Mouse (Mus musculus): ENCODE data around the gene Pear1.

Gene Pear1

DNA sequence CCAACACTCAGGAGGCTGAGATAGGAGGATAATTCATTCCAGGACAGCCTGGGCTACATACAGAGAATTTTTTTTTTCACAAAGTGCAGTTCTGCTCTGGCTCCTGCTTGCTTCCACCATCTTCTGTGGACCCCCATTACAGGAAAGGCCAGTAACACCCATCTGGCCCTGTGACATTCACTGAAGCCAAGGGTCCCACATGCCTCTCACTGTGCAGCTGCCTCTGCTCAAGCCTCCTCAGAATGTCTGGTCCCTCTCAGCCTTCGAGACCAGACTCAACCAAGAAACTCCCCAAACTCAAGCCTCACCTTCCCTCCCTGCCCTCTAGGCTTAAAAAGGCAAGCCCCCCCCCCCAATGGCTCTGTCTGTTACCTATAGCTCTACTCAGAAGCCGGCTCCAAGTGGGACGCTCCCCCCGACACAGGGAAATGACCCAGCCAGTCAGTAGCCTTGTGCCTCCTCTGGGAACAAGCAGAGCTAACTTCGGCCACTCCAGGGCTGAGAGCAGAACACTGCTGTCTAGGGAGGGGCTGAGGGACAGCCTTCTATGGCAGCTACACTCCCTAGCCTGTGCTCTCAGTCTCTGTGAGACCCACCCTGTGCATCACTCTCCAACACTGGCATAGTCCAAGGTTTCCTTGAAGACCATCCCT, 58.3 kb downstream of the Pear1 start:
- in situ Hi-C loops (cut with MboI, MseI) = no loop called here

DNA sequence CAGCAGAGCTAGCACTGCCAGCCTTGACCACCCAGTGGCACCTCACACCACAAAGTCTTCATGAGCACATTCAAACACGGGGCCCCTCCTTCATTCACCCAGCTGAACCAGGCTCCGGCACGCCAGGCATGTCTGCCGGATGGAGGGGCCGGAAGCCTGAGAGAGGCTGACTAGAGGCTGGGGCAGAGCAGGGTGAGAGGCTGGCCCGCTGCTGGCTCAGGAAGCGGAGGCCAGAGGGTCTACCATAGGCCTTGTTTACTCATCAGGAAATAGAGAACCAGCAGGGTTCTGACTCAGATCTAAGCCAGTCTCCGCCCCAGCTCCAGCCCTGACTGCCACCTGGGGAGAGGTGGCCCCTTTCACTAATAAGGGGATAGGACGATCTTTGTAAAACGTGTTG, 59.0 kb downstream of the Pear1 start:
- in situ Hi-C loops (cut with MboI, MseI) = no loop called here

DNA sequence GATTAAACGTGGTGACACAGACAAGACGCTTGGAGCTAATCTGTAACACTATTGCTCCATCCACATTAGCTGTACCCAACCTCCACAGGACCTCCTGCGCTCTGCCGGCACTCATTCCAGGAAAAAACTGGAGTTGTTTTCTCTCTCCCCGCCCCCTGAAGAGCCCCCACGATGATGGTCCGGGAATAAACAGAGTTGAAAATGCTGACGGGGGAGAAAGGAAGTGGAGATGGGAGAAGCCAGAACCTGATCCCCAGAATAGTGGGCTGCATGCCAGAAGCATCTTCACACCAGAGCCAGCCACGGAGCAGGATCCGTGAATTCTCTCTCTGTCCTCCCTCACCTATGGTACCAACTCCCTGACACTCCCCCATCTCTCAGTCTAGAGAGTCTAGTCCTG, 59.6 kb downstream of the Pear1 start:
- in situ Hi-C loops (cut with MboI, MseI) = no loop called here

DNA sequence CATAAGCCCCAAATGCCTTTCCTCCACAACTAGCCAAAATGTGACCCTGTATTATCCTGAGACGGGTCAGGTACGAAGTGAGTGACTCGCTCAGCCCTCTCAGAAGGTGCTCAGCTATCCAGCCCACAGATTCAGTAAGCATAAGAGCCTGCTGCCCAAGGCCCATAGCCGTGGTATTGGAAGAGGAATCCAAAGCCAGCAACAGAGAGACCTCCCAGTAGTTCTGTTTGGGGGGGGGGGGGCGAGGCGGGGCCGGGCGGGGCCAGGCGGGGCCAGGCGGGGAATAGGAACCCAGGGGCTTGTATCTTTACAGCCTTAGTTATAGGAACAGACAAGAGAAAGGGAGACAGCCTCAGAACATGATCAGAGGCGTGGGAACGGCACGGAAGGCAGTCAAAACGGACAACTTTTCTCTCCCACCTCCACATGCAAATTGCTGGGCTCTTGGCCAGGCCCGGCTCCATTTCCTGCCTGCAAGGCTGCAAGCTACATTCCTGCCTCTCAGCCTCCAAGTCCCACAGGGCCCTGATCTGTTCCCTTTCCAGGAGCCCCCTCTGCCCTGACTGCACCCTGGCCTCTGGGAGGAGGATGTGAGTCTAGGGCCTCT, 60.3 kb downstream of the Pear1 start:
- in situ Hi-C loops (cut with MboI, MseI) = no loop called here

DNA sequence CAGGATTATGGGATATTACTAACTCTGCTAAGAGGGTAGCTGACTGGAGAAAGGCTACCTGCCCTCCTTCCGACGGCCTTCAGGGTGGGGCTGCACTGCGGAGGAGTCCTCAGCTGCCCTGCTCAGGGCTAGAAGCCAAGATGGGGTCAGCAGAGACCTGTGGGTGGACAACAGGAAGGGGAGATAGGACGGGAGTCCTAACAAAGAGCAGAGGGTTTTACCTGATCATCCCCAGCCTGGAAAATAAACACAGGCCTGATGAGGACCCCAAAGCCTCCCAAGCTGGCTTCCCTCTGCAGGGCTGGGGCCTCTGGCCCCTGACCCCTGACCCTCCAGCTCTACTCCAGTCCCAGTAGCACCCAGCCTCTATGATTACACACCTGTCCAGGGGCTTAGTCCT, 60.9 kb downstream of the Pear1 start:
- in situ Hi-C loops (cut with MboI, MseI) = no loop called here

DNA sequence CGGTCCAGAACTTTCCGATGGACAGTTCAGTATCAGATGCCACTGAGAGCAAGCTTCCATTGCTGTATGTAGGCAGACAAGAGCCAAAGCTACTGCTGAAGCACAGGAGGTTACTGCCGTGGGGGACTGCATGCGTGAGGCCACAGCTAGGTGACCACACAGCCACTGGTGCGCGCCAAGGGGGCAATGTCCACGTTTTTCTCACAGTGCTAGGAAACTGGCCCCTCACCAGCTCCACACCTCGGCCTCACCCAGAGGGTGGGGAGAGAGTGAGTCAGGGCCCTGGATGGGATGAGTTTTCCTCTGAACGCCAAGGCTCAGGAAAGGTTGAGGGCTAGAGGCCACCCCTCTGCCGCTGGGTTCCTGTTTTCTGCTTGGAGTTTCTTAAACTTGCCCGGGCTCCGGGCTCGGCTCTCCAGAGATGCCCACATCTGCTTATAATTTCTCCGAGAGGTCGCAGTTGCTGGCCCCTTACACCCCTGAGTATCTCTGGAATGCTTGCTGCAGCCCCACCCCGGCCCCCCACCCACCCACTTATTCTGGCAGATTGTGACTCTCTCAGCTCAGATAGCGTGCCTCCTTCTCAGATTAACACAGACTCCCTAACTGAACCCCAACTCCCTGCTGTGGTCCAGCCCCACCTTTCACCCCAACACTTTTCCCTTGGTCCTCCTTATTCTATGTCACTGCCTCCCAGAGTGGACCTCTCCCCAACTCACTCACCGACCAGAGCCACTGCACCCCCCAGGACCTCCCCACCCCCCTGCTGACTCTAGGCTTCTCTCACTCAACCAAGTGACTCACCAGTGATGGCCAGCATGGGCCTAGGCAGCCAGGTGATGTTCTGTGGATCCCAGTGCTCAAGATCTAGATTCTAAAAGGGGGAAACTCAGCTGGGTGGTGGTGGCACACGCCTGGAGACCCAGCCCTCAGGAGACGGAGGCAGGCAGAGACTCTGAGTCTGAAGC, 62.4 kb downstream of the Pear1 start:
- in situ Hi-C loops (cut with MboI, MseI) = no loop called here

DNA sequence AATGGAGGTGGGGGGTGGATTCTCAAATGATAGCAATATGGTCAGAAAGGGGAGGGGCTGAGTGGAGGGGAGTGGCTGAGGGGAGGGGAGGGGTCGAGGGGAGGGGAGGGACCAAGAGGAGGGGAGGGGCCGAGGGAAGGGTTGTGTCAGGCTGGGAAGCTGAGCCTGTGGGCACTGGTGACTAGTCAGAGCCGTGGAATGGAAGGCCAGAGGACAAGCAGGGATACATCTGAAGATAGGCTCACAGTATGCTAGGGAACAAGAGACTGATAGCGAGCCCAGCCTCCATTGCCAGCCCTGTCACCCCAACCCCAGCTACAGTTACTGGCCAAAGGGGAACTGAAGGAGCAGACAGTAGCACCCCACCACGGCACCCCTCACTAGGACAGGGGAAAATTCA, 65.5 kb downstream of the Pear1 start:
- in situ Hi-C loops (cut with MboI, MseI) = no loop called here

DNA sequence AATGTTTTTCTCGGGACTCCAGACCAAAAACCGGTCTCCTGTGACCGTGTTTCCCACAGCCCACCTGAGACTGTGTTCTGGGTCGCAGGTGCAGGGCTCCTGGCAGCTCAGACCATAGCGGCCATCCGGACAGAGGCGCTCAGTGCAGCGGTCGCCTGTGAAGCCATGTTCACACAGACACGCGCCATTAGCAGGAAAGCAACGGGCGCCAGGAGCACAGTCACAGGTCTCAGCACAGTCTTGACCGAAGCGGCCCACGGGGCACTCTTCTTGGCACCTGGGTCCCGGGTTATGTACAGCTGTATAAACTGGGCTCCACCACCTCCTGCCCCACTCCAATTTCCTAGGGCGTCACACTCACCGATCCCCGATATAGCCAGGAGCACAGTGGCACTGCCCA, 67.6 kb downstream of the Pear1 start:
- in situ Hi-C loops (cut with MboI, MseI) = no loop called here

DNA sequence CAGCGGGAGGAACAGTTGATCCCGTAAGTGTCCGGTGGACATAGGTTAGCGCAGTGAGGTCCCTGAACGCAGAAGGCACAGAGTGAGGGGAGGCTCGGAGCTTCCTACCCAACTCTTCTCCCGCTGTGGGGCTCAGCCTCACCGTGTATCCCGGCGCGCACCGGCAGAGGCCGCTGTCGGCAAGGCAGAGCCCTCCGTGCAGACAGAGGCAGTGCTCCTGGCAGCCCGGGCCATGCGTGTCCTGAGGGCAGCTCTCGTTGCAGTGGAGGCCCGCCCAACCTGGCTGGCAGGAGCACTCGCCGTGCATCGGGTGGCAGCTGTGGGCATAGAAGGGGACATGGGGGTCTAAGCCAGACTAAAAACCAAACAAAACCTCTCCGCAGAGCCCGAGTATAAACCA, 68.1 kb downstream of the Pear1 start:
- in situ Hi-C loops (cut with MboI, MseI) = no loop called here

DNA sequence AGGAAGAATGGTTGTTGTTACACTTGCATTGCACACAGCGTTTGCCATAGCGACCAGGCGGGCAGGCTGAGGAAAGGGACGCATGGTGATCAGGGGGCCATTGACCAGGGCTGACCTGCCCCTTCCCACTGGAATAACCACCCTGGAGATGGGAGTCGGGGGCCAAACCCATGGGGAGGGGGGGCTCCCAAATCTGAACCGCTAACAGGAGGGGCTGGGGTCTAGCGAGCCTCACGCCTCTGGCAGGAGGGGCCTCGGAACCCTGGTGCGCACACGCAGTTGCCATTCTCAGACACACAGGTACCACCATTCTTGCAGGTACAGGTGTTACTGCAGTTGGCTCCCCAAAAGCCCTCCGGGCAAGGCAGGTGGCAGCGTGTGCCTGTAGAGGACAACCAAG, 70.3 kb downstream of the Pear1 start:
- in situ Hi-C loops (cut with MboI, MseI) = no loop called here

DNA sequence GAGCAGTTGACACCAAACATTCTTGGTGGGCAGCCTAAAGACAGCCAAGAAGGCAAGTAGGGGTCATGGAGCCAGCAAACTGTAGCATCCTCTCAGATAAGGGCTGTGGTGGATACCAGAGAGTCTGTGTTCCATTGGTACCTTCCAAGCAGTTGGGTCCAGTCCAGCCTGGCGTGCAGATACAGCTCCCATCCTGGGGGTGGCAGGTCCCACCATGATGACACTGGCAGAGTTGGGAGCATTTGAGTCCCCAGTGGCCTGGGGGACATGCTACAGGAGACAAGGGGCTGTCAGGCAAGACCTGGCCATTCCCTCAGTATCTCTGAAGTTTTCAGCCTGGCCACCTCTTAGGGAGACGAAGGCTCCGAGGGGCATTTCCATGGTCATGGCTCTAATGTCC, 71.5 kb downstream of the Pear1 start:
- in situ Hi-C loops (cut with MboI, MseI) = no loop called here

DNA sequence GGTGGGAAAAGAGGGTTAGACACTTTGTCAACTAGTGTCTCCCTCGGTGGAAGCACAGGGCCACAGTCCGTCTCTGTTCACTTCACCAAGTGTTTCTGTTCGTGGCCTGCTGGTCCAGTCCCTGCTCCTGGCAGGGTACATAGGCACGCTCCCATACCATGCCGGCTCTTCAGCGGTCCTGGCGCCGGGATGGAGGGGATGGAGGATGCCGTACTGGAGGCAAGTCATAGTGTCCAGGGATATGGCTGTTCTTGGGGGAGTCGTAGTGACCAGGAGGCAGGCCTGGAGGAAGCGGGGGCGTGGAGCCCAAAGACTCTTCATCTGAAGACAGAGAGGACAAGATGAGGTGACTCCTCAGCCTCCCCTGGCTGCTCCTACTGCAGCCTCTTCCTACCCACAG, 74.1 kb downstream of the Pear1 start:
- in situ Hi-C loops (cut with MboI, MseI) = no loop called here

DNA sequence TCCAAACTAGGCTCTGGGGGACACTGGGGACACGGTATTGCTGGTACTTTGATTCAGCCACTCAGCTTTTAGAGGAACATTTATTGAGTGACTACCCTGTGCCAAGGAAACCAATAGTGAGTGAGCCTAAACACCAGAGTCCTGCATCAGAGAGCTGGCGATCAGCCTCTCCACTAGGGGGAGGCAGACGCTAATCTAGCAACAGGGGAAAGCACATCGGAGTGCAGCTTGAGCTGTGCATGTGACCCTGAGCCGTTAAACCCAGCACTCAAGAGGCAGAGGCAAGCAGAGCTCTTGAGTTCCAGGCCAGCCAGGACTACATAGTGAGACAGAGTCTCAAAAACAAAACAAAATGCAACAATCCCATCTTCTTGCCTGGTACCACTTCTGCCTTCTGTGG, 75.1 kb downstream of the Pear1 start:
- in situ Hi-C loops (cut with MboI, MseI) = no loop called here

DNA sequence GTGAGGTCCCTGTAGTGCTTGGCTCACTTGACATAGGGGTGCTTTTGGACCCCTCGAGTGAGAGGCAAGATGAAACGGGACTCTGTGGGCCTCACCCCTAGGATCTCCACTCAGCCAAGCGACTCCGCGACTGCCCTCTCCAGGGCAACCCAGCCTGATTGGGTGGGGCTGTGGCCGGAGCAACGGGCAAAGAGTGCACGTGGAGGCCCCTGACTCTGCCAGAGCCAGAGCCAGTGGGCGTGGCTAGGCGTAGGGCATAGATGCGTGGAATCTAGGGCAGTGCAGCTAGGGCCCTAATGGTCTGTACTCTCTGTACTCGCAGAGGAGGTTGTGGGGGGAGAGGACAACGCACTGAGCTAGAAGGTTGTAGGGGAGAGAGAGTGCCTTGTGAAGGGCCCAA, 75.7 kb downstream of the Pear1 start, which contains the start of gene Lrrc71:
TSS of gene Lrrc71 (minus strand) at position 195 of the 400 bp plus-strand sequence.
- in situ Hi-C loops (cut with MboI, MseI) = no loop called here

DNA sequence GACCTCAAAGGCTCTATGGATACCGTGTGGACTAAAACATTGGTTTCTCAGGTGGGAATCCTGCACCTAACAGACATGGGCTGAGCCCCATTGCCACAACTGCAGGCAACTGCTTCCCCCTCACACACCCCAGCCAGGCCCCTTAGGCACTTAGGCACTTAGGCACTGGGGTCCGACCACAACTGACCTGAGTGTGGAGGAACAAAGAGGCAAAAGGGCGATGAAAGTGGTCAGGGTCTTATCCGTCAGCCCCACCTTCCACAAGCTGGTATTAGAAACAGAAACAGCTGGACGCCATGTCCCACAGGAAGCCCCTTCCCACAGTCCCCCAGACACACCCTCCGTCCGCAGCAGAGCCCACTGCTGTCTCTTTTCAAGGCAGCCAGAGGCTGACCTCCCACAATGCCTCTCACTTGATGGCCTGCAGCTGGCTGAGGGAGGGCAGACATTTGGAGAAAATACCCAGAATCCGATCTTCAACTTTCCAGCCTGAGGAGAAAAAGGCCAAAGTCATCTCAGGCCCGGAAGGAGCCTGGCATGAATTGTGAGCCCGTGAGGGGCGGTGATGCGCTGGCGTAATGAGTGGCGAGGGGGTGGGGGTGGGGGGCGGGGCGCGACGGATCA, 79.0 kb downstream of the Pear1 start:
- in situ Hi-C loops (cut with MboI, MseI) = no loop called here

DNA sequence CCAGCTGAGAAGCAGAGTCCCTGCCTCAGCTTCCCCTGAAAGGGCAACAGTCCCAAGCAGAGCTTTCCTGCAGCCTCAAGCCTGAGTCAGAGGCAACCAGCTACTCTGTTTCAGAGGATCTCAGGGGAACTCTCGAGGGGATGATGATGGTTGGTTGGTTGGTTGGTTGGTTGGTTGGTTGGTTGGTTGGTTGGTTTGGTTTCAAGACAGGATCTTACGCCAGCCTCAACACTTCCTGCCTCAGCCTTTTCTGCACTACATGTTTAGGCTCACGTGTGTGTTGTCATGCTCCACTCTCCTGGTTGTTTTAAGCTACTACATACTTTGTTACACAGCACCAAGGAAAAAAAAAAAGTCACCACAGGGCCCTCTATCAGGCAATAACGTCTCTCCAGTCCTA, 80.2 kb downstream of the Pear1 start:
- in situ Hi-C loops (cut with MboI, MseI) = no loop called here

DNA sequence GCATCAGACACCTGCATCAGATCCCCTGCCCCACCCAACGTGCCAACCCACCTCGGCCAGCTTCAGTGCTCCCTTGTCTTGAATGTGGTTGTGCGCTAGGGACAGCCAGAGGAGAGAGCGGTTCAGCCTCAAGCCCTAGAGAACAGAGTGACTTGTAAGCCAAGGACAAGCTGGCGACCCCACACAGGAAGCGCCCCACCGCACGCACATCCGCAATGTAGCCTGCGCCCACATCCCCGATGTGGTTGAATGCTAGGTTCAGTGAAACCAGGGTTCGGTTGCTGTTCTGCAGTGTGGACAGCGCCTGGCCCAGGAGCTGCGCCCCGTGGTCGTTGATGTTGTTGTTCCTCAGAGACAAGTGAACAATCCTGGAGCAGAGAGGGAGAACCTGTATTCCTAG, 81.4 kb downstream of the Pear1 start:
- in situ Hi-C loops (cut with MboI, MseI) = no loop called here

DNA sequence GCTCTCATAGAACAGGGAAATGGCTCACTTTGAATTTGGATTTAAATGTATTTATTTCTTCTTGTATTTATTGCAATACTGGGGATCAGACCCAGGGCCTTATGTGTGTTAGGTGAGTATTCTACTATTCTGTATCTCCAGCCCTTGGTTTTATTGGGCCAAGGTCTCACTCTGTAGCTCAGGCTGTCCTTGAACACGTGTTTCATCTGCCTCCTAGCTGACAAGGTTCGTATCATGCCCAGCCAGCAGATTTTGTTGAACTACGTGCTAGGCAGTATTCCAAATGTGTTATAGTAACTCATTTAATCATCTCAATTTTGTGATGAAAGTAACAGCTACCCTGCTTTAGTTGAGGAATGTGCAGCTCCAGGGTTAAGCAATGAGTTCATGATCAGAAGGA, 82.1 kb downstream of the Pear1 start:
- in situ Hi-C loops (cut with MboI, MseI) = no loop called here

DNA sequence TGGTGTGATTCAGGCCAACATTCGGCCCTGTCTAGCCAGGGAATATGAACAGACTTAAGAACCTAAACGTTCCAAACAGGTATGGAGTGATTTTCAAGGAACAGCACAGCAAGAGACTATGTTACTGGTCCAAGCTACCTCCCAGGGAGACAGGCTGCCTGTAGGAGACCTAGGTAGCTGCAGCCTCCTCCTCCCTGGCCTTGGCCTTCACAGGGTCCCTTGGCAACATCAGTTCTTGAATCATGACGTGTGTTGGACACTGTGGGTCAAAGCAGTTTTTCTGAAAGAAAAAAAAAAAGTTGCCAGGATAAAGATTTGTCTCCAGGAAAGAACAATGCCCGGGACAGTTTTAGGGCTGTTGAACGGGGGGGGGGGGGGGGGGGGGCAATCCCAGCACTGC, 85.2 kb downstream of the Pear1 start:
- in situ Hi-C loops (cut with MboI, MseI) = no loop called here

DNA sequence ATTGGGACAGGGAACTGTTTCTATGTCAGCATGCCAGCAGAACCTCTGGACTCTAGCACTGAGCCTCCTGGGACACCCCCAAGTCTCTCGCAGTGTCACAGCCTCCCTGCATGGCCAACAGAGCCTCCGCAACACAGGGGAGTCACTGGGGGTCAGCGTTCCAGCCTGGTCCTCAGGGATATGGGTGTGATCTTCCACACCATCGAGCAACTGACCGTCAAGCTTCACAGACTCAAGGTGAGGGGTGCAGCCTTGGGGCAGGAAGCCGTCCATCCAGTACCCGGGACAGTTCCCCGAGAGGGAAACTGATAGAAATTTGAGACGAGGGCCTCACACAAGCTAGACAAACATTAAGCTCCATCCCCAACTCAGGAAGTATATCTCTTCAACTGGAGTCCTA, 88.8 kb downstream of the Pear1 start:
- in situ Hi-C loops (cut with MboI, MseI) = no loop called here

DNA sequence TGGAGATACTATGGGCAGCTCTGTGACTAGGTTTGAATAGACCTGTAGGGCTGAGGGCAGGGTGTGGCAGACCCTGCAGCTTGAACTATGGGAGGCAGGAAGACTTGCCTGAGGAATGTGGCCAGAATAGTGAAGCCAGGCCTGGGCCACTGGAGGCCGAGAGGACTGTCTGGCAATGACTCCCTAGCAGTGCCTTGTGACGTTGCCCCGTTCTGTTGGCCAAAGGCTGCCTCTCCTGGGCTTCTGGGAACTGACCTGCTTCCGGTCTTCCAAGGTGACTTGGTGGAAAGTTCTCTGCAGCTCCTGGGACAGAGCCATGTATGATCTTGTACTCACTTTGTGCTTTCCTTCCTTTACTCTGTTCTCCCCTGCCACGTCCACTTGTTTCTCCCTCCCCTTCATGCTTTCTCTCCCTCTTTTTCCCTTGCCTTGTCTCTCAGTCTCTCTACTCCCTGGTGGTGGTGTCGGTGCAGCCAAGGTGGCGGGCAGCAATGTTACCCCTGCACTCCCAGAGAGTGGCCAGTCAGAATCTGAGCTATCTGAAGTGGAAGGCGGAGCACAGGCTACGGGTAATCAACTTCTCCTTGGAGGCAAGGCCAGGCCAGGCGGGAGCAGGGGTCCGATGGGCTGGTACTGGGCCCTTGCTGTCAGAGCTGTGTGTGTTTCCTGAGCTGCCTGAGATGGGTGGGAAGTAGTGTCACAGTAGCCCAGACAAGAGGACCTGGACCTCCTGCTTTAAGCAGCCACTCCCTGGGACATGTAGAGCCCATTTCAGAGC, 89.9 kb downstream of the Pear1 start:
- in situ Hi-C loops (cut with MboI, MseI) = no loop called here
